Comparison of ENCODE assay signal across 26 mouse cellular contexts in genomic region chr6:72385258-72385657, GRCm38 (mm10). TPM values are rescaled to one million over a fixed set of nuclear protein-coding genes. Genes with fewer than 3 reads are reported as not detected.
DNase-seq lines count a peak whose midpoint lies in the region; ATAC-seq and TF ChIP-seq lines count a peak whose summit lies in the region.
"Had no signal": no experiment of that assay in that cellular context is flagged by ENCODE, and none has a peak within 500 bp of the region (broad histone marks: within the 10 kb centered on the region; RNA-seq: fewer than 3 reads in every experiment).

No protein-coding gene starts in this region.

- H3K36me3 ChIP-seq in megakaryocyte, embryonic 14.5 days (replicated peaks; ENCODE audit: low read length): peaks cover 57% of the 10 kb centered on the region
- H3K36me3 ChIP-seq in liver, embryonic 12.5 days: peaks cover 45% of the 10 kb centered on the region
- H3K36me3 ChIP-seq in liver, embryonic 15.5 days (replicated peaks): peaks cover 44% of the 10 kb centered on the region
- H3K36me3 ChIP-seq in forebrain, embryonic 16.5 days (ENCODE audit: control insufficient read depth, insufficient read depth): no peaks in the 10 kb centered on the region

- no peaks in the 10 kb centered on the region for H3K27me3 ChIP-seq in megakaryocyte, embryonic 14.5 days (replicated peaks)
- no peaks in the 10 kb centered on the region for H3K27me3 ChIP-seq in liver, embryonic 12.5 days (replicated peaks)
- no peaks in the 10 kb centered on the region for H3K27me3 ChIP-seq in liver, embryonic 15.5 days
- peaks cover 7% of the 10 kb centered on the region for H3K27me3 ChIP-seq in forebrain, embryonic 16.5 days (replicated peaks; ENCODE audit: control insufficient read depth, insufficient read depth, low read length)
- H3K27me3 ChIP-seq: heart, embryonic 13.5 days; Patski had no signal

- peaks cover 76% of the 10 kb centered on the region for H3K4me1 ChIP-seq in megakaryocyte, embryonic 14.5 days
- peaks cover 83% of the 10 kb centered on the region for H3K4me1 ChIP-seq in liver, embryonic 12.5 days
- H3K4me1 ChIP-seq in liver, embryonic 15.5 days (replicated peaks): peaks cover 84% of the 10 kb centered on the region
- peaks cover 6% of the 10 kb centered on the region for H3K4me1 ChIP-seq in lung, adult 2 months (ENCODE audit: control insufficient read depth, insufficient read depth, low read length)
- peaks cover 8% of the 10 kb centered on the region for H3K4me1 ChIP-seq in forebrain, embryonic 16.5 days (replicated peaks; ENCODE audit: control insufficient read depth, insufficient read depth, low read length)

- peak overlapping the region; percentile 11 for H3K4me3 ChIP-seq in megakaryocyte, embryonic 14.5 days (replicated peaks)
- no peak overlapping the region for H3K4me3 ChIP-seq in liver, embryonic 12.5 days
- H3K4me3 ChIP-seq in liver, embryonic 15.5 days (replicated peaks): no peak overlapping the region
- no peak overlapping the region for H3K4me3 ChIP-seq in lung, adult 2 months (replicated peaks; ENCODE audit: extremely low read depth, low read depth, low read length)
- H3K4me3 ChIP-seq in forebrain, embryonic 16.5 days (replicated peaks; ENCODE audit: low read length): no peak overlapping the region
- H3K4me3 ChIP-seq: forebrain, embryonic 10.5 days; forebrain, embryonic 13.5 days; heart, adult 2 months; heart, embryonic 10.5 days; heart, embryonic 13.5 days had no signal

- no peak for DNase-seq in lung, adult 2 months
- DNase-seq in cerebellum, adult 11 months: no peak
- DNase-seq: adrenal gland, adult 2 months; adrenal gland, postnatal 14 days; cerebellum, adult 11-12 months; cerebellum, adult 8-10 months; cerebellum, postnatal 10 days; forebrain, postnatal 0 days; gastrocnemius, postnatal 25 days; heart, adult 2 months; heart, postnatal 14 days; heart, postnatal 4 days had no signal

- no peak overlapping the region for H3K9ac ChIP-seq in liver, embryonic 12.5 days
- H3K9ac ChIP-seq in liver, embryonic 15.5 days: no peak overlapping the region
- H3K9ac ChIP-seq in forebrain, embryonic 16.5 days (replicated peaks; ENCODE audit: low read depth, low read length): no peak overlapping the region
- H3K9ac ChIP-seq: forebrain, embryonic 13.5 days; forebrain, postnatal 0 days; heart, embryonic 13.5 days; hindbrain, embryonic 14.5 days had no signal

- no peaks in the 10 kb centered on the region for H3K9me3 ChIP-seq in megakaryocyte, embryonic 14.5 days
- H3K9me3 ChIP-seq in liver, embryonic 12.5 days (replicated peaks): no peaks in the 10 kb centered on the region
- H3K9me3 ChIP-seq in liver, embryonic 15.5 days (replicated peaks): no peaks in the 10 kb centered on the region
- no peaks in the 10 kb centered on the region for H3K9me3 ChIP-seq in forebrain, embryonic 16.5 days (ENCODE audit: control insufficient read depth, low read length)
- H3K9me3 ChIP-seq: forebrain, embryonic 10.5 days; forebrain, embryonic 13.5 days; heart, embryonic 10.5 days; heart, embryonic 13.5 days had no signal

- TF ChIP-seq CTCF in lung, adult 2 months (IDR thresholded peaks at IDR 0.05; ENCODE audit: insufficient read depth, low read length): no peak

- no peak for ATAC-seq in megakaryocyte, adult 5-6 weeks (ENCODE audit: poor library complexity, severe bottlenecking)
- no peak for ATAC-seq in liver, embryonic 12.5 days
- ATAC-seq in liver, embryonic 15.5 days (ENCODE audit: insufficient read depth): no peak
- ATAC-seq in forebrain, embryonic 16.5 days: no peak
- ATAC-seq: CD4-positive, CD25-positive, alpha-beta regulatory T cell, adult 4 months; forebrain, embryonic 13.5 days; forebrain, postnatal 0 days; hindbrain, postnatal 0 days; inflammation-experienced regulatory T-cells, adult 6 months; Patski had no signal

- TF ChIP-seq POLR2A in lung, adult 2 months (IDR thresholded peaks at IDR 0.05; ENCODE audit: borderline replicate concordance, extremely low read depth, low read depth, low read length): no peak

- 24% methylated on average over 4 of the region's 4 CpGs for WGBS in liver, embryonic 12.5 days (ENCODE audit: insufficient replicate concordance)
- WGBS in liver, embryonic 15.5 days (ENCODE audit: insufficient replicate concordance): 24% methylated on average over 4 of the region's 4 CpGs
- 72% methylated on average over 4 of the region's 4 CpGs for WGBS in lung, adult 2 months
- WGBS in forebrain, embryonic 16.5 days: 89% methylated on average over 4 of the region's 4 CpGs

- no peak overlapping the region for H3K4me2 ChIP-seq in liver, embryonic 12.5 days
- H3K4me2 ChIP-seq in liver, embryonic 15.5 days: no peak overlapping the region
- H3K4me2 ChIP-seq in forebrain, embryonic 16.5 days (ENCODE audit: low read length): no peak overlapping the region
- H3K4me2 ChIP-seq: forebrain, embryonic 13.5 days; heart, embryonic 13.5 days; hindbrain, embryonic 14.5 days had no signal

- H3K27ac ChIP-seq in liver, embryonic 12.5 days: peak overlapping the region; percentile 92
- peak overlapping the region; percentile 91 for H3K27ac ChIP-seq in liver, embryonic 15.5 days (replicated peaks)
- H3K27ac ChIP-seq in forebrain, embryonic 16.5 days (ENCODE audit: low read length): no peak overlapping the region
- H3K27ac ChIP-seq: forebrain, embryonic 10.5 days; forebrain, embryonic 13.5 days; heart, adult 2 months; heart, embryonic 10.5 days; heart, embryonic 13.5 days; hindbrain, embryonic 14.5 days; hindbrain, postnatal 0 days had no signal

RNA-seq across cellular contexts. Expression of gene Vamp5, which starts 5.0 kb away (rescaled TPM):
- polyA plus RNA-seq in megakaryocyte, embryonic 14.5 days (2012; ENCODE audit: insufficient read depth, low replicate concordance): 12.5 and 61.7 TPM in 2 replicates
- 15.4 and 20.0 TPM in 2 replicates for total RNA-seq in megakaryocyte, adult 5-6 weeks (2015)
- total RNA-seq in megakaryocyte, adult 5-6 weeks (2017): 6.5 and 12.4 TPM in 2 replicates
- 105 and 109 TPM in 2 replicates for polyA plus RNA-seq in liver, embryonic 12.5 days (2016; fragmentation: Nextera tagmentation; extraction: Ambion mirVana)
- 66.2 and 67.1 TPM in 2 replicates for polyA plus RNA-seq in liver, embryonic 15.5 days (2015; fragmentation: Nextera tagmentation; extraction: Ambion mirVana)
- 74.6 and 91.7 TPM in 2 replicates for polyA plus RNA-seq in lung, adult 2 months (2012; rRNA removed)
- polyA plus RNA-seq in forebrain, embryonic 16.5 days (2015; fragmentation: Nextera tagmentation; extraction: Ambion mirVana): 10.5 and 12.6 TPM in 2 replicates

RNA-seq across cellular contexts. Expression of gene Vamp8, which starts 5.2 kb away (rescaled TPM):
- 31.1 and 174 TPM in 2 replicates for polyA plus RNA-seq in megakaryocyte, embryonic 14.5 days (2012; ENCODE audit: insufficient read depth, low replicate concordance)
- 219 and 236 TPM in 2 replicates for total RNA-seq in megakaryocyte, adult 5-6 weeks (2015)
- total RNA-seq in megakaryocyte, adult 5-6 weeks (2017): 199 and 241 TPM in 2 replicates
- 220 and 223 TPM in 2 replicates for polyA plus RNA-seq in liver, embryonic 12.5 days (2016; fragmentation: Nextera tagmentation; extraction: Ambion mirVana)
- 239 and 242 TPM in 2 replicates for polyA plus RNA-seq in liver, embryonic 15.5 days (2015; fragmentation: Nextera tagmentation; extraction: Ambion mirVana)
- 291 and 435 TPM in 2 replicates for polyA plus RNA-seq in lung, adult 2 months (2012; rRNA removed)
- polyA plus RNA-seq in forebrain, embryonic 16.5 days (2015; fragmentation: Nextera tagmentation; extraction: Ambion mirVana): 14.4 and 14.6 TPM in 2 replicates

RNA-seq across cellular contexts. Expression of gene Rnf181, which starts 18.5 kb away (rescaled TPM):
- 64.6 and 113 TPM in 2 replicates for polyA plus RNA-seq in megakaryocyte, embryonic 14.5 days (2012; ENCODE audit: insufficient read depth, low replicate concordance)
- total RNA-seq in megakaryocyte, adult 5-6 weeks (2015): 69.3 and 70.0 TPM in 2 replicates
- 49.5 and 52.1 TPM in 2 replicates for total RNA-seq in megakaryocyte, adult 5-6 weeks (2017)
- 80.0 and 83.0 TPM in 2 replicates for polyA plus RNA-seq in liver, embryonic 12.5 days (2016; fragmentation: Nextera tagmentation; extraction: Ambion mirVana)
- polyA plus RNA-seq in liver, embryonic 15.5 days (2015; fragmentation: Nextera tagmentation; extraction: Ambion mirVana): 82.5 and 88.5 TPM in 2 replicates
- 96.8 and 123 TPM in 2 replicates for polyA plus RNA-seq in lung, adult 2 months (2012; rRNA removed)
- polyA plus RNA-seq in forebrain, embryonic 16.5 days (2015; fragmentation: Nextera tagmentation; extraction: Ambion mirVana): 127 and 139 TPM in 2 replicates

RNA-seq across cellular contexts. Expression of gene Ggcx, which starts 28.9 kb away (rescaled TPM):
- polyA plus RNA-seq in megakaryocyte, embryonic 14.5 days (2012; ENCODE audit: insufficient read depth, low replicate concordance): 4.8 and 8.6 TPM in 2 replicates
- total RNA-seq in megakaryocyte, adult 5-6 weeks (2015): 5.6 and 7.8 TPM in 2 replicates
- total RNA-seq in megakaryocyte, adult 5-6 weeks (2017): 6.0 and 8.3 TPM in 2 replicates
- 21.8 and 23.0 TPM in 2 replicates for polyA plus RNA-seq in liver, embryonic 12.5 days (2016; fragmentation: Nextera tagmentation; extraction: Ambion mirVana)
- polyA plus RNA-seq in liver, embryonic 15.5 days (2015; fragmentation: Nextera tagmentation; extraction: Ambion mirVana): 27.5 and 29.8 TPM in 2 replicates
- polyA plus RNA-seq in lung, adult 2 months (2012; rRNA removed): 43.4 and 46.2 TPM in 2 replicates
- 16.4 and 17.2 TPM in 2 replicates for polyA plus RNA-seq in forebrain, embryonic 16.5 days (2015; fragmentation: Nextera tagmentation; extraction: Ambion mirVana)

RNA-seq across cellular contexts. Expression of gene Tmem150a, which starts 30.0 kb away (rescaled TPM):
- polyA plus RNA-seq in megakaryocyte, embryonic 14.5 days (2012; ENCODE audit: insufficient read depth, low replicate concordance): 48.1 and 129 TPM in 2 replicates
- 0.20 and 2.3 TPM in 2 replicates for total RNA-seq in megakaryocyte, adult 5-6 weeks (2015)
- total RNA-seq in megakaryocyte, adult 5-6 weeks (2017): 0.26 and 0.45 TPM in 2 replicates
- polyA plus RNA-seq in liver, embryonic 12.5 days (2016; fragmentation: Nextera tagmentation; extraction: Ambion mirVana): 32.2 and 33.1 TPM in 2 replicates
- polyA plus RNA-seq in liver, embryonic 15.5 days (2015; fragmentation: Nextera tagmentation; extraction: Ambion mirVana): 52.0 and 62.6 TPM in 2 replicates
- 60.7 and 71.8 TPM in 2 replicates for polyA plus RNA-seq in lung, adult 2 months (2012; rRNA removed)
- polyA plus RNA-seq in forebrain, embryonic 16.5 days (2015; fragmentation: Nextera tagmentation; extraction: Ambion mirVana): 17.9 and 21.0 TPM in 2 replicates
